Mouse (Mus musculus): ENCODE measurements around the gene Nme3.

DNA sequence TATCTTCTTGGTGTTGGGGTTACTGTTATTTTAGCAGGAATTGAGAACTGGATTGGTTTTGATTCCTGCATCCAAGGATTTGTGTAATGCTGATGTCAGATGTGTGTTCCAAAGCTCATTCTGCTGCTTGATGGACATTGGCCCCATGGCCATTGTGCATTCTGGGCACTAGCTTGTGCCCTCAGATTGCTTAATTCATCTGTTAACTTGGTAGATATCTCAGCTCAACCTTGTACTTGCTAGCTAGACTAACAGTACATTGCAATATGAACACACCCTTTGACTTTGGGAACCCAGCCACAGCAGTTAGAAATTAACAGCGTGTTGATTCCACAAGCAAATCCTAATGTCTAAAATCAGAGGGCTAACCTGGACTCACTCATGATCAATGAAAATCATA, 48.9 kb upstream of the Nme3 start:
- TF ChIP-seq CTCF (IDR thresholded peaks at IDR 0.05; ENCODE audit: low read depth, low read length), result no peak
- TF ChIP-seq POLR2A (IDR thresholded peaks at IDR 0.05; ENCODE audit: borderline replicate concordance, low read depth, low read length), result no peak

Data from bone marrow macrophage, adult 2 months (primary cell).